Mouse (Mus musculus): Measurements from ENCODE around the gene Vipr2. TPM values are rescaled to one million over a fixed set of nuclear protein-coding genes. Genes with fewer than 3 reads are reported as not detected.
A peak's percentile ranks its signal among the peaks of the same experiment; 100 is the strongest.

Vipr2 gene
- 1 to 10 TPM; 2.1 to 3.0 TPM for total RNA-seq (2021)

- peak; percentile 54 to 64 for DNase-seq
- intact Hi-C loops (cut with DNase I), result no loop called here
Measured at GRCm38 (mm10) chr12:116077074-116077854, at the start of gene Vipr2. TSS of gene Vipr2 (plus strand) at chr12:116077726.

GRCm38 (mm10) chr12:116028095-116028494 is 49.4 kb upstream of the Vipr2 start:
- intact Hi-C loops (cut with DNase I), result no loop called here
- DNase-seq, result peak in 1 of 2 experiments; percentile 11

- peak in 1 of 2 experiments; percentile 62 for DNase-seq
- intact Hi-C loops (cut with DNase I), result no loop called here
Measured at GRCm38 (mm10) chr12:116035346-116035745, 42.2 kb upstream of the Vipr2 start.

- no peak for DNase-seq
- intact Hi-C loops (cut with DNase I), result loop anchor here (1.0 to 10.0 kb wide), 3 partner anchors 8 to 360 kb away; partner anchors contain the start of genes Esyt2 and Ncapg2
Measured at GRCm38 (mm10) chr12:116044785-116045184, 32.7 kb upstream of the Vipr2 start.

GRCm38 (mm10) chr12:116047440-116048377 is 29.8 kb upstream of the Vipr2 start, which contains the start of gene Zfp386:
TSS of gene Zfp386 (plus strand) at chr12:116047724.
- intact Hi-C loops (cut with DNase I), result loop anchor here (10.0 kb wide), 2 partner anchors 237 to 357 kb away; partner anchors contain the start of genes Esyt2 and Ncapg2
- peak; percentile 99 to 100 for DNase-seq

GRCm38 (mm10) chr12:116048766-116049165 is 28.8 kb upstream of the Vipr2 start:
- intact Hi-C loops (cut with DNase I), result loop anchor here (10.0 kb wide), 2 partner anchors 236 to 356 kb away; partner anchors contain the start of genes Esyt2 and Ncapg2
- no peak for DNase-seq

- intact Hi-C loops (cut with DNase I), result loop anchor here (10.0 kb wide), 2 partner anchors 236 to 356 kb away; partner anchors contain the start of genes Esyt2 and Ncapg2
- DNase-seq, result no peak
Measured at GRCm38 (mm10) chr12:116049236-116049635, 28.3 kb upstream of the Vipr2 start.

- intact Hi-C loops (cut with DNase I), result loop anchor here (10.0 kb wide), 2 partner anchors 235 to 355 kb away; partner anchors contain the start of genes Esyt2 and Ncapg2
- DNase-seq, result no peak
Measured at GRCm38 (mm10) chr12:116049701-116050100, 27.8 kb upstream of the Vipr2 start.

- intact Hi-C loops (cut with DNase I), result no loop called here
- no peak for DNase-seq
Measured at GRCm38 (mm10) chr12:116054342-116054741, 23.2 kb upstream of the Vipr2 start.

GRCm38 (mm10) chr12:116056112-116056511 is 21.4 kb upstream of the Vipr2 start:
- no peak for DNase-seq
- intact Hi-C loops (cut with DNase I), result no loop called here

GRCm38 (mm10) chr12:116061561-116062193 is 15.8 kb upstream of the Vipr2 start:
- intact Hi-C loops (cut with DNase I), result no loop called here
- DNase-seq, result no peak

- DNase-seq, result no peak
- intact Hi-C loops (cut with DNase I), result no loop called here
Measured at GRCm38 (mm10) chr12:116062194-116062583, 15.3 kb upstream of the Vipr2 start.

- DNase-seq, result no peak
- intact Hi-C loops (cut with DNase I), result no loop called here
Measured at GRCm38 (mm10) chr12:116063020-116063419, 14.5 kb upstream of the Vipr2 start.

GRCm38 (mm10) chr12:116071023-116071422 is 6.5 kb upstream of the Vipr2 start:
- intact Hi-C loops (cut with DNase I), result loop anchor here (1.0 kb wide), 1 partner anchor 131 kb away; no protein-coding TSS in a partner anchor
- DNase-seq, result peak; percentile 40 to 58

- intact Hi-C loops (cut with DNase I), result no loop called here
- DNase-seq, result no peak
Measured at GRCm38 (mm10) chr12:116077855-116078366, 385 bp downstream of the Vipr2 start.

GRCm38 (mm10) chr12:116083125-116083524 is 5.6 kb downstream of the Vipr2 start:
- intact Hi-C loops (cut with DNase I), result no loop called here
- no peak for DNase-seq

GRCm38 (mm10) chr12:116084294-116084693 is 6.8 kb downstream of the Vipr2 start:
- DNase-seq, result no peak
- intact Hi-C loops (cut with DNase I), result no loop called here

GRCm38 (mm10) chr12:116086951-116087600 is 9.6 kb downstream of the Vipr2 start:
- intact Hi-C loops (cut with DNase I), result no loop called here

GRCm38 (mm10) chr12:116089836-116090235 is 12.3 kb downstream of the Vipr2 start:
- DNase-seq, result no peak
- intact Hi-C loops (cut with DNase I), result no loop called here

More at GRCm38 (mm10) chr12:116086951-116087600, 9.6 kb downstream of the Vipr2 start:
- no peak for DNase-seq

Data from heart, postnatal 10 days (tissue).